Mouse (Mus musculus): ENCODE results near the gene Nkx2-1. TPM values are rescaled to one million over a fixed set of nuclear protein-coding genes. Genes with fewer than 3 reads are reported as not detected.

The Nkx2-1 gene
- not detected for polyA plus RNA-seq (2014; fragmentation: Illumina TruSeq; extraction: RNeasy Lipid Tissue Mini Kit (QIAGEN cat#74804); ENCODE audit: low read depth, low replicate concordance)

DNA sequence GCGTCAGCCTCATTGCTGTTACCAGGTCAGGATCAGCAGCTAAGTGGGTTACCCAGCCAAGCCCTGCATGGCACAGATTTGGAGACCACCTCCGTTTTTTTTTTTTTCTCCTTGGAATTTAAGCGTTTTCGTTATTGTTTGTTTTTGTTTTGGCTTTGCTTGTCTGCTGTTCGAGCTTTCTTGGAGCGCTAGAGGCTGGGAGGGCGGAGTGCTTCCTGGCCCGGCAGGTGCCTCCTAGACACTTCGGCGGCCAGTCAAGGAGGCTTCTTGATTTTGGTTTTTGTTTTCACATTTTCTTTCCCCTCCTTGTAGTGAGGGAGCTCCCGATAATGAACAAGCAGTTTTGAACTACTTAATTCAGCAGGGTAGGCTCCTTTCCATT lies at the start of gene Nkx2-1:
Nkx2-1 (minus strand) TSS at position 25 of the 382 bp plus-strand sequence.

Other genes starting within 250 kb of the Nkx2-1 start
- gene Mbip, start 191.0 kb downstream of the Nkx2-1 start, polyA plus RNA-seq (2014; fragmentation: Illumina TruSeq; extraction: RNeasy Lipid Tissue Mini Kit (QIAGEN cat#74804); ENCODE audit: low read depth, low replicate concordance), result 29.3 TPM
- gene Nkx2-9, start 76.4 kb upstream of the Nkx2-1 start, polyA plus RNA-seq (2014; fragmentation: Illumina TruSeq; extraction: RNeasy Lipid Tissue Mini Kit (QIAGEN cat#74804); ENCODE audit: low read depth, low replicate concordance), result not detected
- gene Pax9, start 154.9 kb upstream of the Nkx2-1 start, polyA plus RNA-seq (2014; fragmentation: Illumina TruSeq; extraction: RNeasy Lipid Tissue Mini Kit (QIAGEN cat#74804); ENCODE audit: low read depth, low replicate concordance), result not detected